Mouse (Mus musculus) spleen, adult 12 weeks (tissue): ENCODE results near the gene Tbc1d24.
A peak's percentile ranks its signal among the peaks of the same experiment; 100 is the strongest.

Experiments used
- DNase-seq: peaks from one replicate; pipeline ENCODE4 v3.0.0; 2022; ENCODE audit warnings: low spot score

The Tbc1d24 gene

DNA sequence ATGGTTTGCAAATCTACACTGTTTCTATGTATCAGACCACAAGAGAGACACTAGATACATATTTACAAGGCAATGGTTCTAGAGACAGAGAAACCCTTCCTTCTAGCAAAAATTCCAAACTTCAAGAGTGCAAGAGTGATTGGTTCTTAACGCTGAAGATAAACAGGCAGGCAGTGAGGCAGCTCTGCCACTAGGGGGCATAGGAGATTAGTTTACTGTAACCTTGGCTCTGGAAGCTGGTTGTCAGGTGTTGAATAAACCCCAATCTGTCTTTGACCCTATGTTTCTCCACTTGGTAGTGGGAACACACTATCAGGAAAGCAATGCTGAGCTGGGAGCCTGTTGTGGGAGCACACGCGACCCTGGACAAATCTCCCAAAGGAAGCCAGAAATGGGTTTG lies 31.9 kb downstream of the Tbc1d24 start:
- peak; percentile 56 for DNase-seq

- no peak for DNase-seq
Measured at GRCm38 (mm10) chr17:24171738-24172137, 33.6 kb downstream of the Tbc1d24 start.

DNA sequence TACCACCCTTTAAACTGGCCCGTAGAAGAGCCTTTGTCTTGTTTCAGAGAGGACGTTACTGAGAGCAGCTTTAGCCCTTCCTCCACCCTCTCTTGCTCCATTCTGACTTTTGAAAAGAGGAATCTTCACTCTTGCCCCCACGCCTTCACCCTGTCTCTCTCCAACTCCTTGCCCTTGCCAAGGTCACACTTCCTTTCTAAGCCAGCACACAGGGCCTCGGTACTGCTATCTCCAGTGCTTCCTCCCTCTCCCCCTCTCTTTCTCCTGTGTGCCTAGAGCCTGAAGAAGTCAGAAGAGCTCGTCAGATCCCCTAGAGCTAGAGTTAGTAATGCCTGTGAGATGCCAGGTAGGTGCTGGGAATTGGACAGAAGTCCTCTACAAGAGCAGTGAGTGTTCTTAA lies 34.6 kb downstream of the Tbc1d24 start:
- DNase-seq = no peak

- no peak for DNase-seq
Measured at GRCm38 (mm10) chr17:24170125-24170524, 35.2 kb downstream of the Tbc1d24 start.

- peak; percentile 95 for DNase-seq
Measured at GRCm38 (mm10) chr17:24169317-24170065, 35.9 kb downstream of the Tbc1d24 start, which contains the start of gene Atp6v0c. Gene Atp6v0c (minus strand): TSS chr17:24169702.

- peak; percentile 50 for DNase-seq
Measured at GRCm38 (mm10) chr17:24168590-24169277, 36.6 kb downstream of the Tbc1d24 start.

DNA sequence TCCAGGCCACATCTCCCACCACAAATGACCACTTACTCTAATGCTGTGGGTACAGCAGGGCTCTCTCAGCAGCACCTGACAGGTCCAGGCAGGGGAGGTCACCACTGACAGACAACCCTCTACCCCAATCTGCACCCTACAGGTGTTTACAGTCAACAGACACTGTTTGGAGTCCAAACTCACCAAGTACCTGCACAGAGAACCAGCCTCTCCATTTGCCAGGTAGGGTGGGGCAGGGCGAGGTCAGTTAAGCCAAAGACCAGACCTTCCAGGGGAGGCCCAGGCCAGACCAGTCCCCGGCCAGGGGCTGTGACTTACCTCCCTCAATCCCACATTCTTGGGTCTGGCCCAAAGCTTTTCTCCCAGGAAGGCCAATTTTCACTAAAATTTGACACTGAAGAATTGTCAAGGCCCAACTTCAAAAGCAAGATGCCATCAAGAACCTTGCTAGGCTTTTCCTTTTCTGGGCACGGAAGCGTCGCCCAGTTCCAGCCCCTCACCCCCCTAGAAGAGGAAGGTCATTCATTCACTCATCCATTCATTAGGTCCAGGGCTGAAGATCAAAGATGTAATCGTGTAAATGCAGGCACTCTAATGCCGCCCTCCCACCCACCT lies 37.4 kb downstream of the Tbc1d24 start:
- no peak for DNase-seq

DNA sequence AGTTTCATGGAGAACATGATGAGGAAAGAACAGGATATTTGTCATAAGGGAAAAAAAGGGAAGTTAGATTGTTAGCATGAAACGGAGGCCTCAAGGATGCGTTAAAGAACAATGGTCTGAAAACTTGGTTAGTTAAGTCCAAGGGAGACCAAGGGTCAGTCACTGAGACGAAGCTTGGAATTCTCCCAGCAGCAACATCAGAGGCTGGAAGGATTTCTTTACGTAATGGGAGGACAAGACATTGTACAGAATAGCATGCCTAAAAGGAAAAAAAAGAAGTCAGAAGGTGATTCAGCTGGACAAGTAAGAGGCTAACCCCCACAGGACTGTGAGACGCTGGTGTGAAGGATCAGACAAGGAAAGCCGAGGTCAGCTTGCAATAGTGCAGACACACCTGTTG lies 38.2 kb downstream of the Tbc1d24 start:
- no peak for DNase-seq

- no peak for DNase-seq
Measured at GRCm38 (mm10) chr17:24164566-24165259, 40.6 kb downstream of the Tbc1d24 start.

DNA sequence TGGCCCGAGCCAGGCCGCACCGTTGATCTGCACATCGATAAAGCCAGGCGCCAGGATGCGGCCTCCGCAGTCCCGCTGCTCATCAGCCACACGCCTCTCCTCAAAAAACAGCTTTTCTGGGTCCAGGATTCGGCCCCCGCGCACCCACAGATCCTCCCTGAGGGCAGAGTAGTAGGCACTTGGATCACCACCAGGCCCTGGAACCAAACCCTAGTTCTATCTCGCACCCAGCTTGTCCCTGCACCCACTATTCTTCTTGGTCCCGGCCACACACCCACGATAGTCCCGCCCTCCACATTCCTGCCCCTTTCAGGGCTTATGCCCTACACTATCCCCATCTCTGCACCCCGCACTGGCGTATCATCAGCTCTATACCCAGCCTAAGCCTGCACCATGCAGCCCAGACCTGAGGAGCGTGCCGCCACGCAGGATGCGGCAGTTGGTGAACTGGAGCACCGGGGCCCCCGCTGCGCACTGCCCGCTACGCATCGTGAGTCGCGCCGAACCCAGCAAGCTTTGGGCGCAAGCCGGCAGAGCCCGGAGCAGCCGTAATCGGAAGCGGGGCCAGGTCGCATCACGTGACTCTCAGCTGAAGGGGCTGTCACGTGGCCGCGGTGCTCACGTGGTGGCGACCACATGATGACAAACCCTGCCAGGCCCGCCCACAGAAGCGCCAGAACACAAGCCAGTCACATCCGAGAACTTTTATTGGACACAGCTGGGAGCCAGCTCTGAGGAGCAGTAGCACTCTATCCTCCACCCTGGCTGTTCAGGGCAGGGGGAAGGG lies 42.0 kb downstream of the Tbc1d24 start, which contains the start of gene Amdhd2:
Gene Amdhd2 (minus strand): TSS at position 591 of the 787 bp plus-strand sequence.
- DNase-seq = peak; percentile 83

DNA sequence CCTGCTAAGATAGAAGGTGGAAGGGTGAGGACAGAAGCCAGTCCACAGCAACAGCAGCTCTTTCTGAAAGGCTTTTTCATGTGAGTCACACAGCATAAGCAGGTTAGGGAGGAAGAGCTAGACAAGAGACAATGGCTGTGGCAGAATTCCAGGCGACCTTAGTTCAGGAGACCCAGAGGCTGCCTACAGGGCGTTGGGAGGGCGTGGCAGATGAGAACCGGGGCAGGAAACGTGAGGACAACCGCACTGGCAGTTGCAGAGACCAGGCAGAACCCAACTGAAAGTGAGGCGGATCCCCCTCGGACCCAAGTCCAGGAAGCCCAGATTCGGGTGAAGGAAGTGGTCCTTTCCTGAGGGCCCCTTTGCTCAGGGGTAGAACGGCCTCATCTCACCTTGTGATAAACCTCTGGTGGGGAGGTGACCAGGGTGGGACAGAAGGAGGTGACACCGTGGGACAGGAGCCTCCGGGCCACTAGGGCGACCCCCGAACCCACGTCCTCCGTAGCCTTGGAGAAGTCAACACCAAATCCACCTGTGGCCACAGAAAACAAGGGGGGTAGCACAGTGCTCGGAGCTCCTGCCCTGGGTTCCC lies 42.7 kb downstream of the Tbc1d24 start:
- DNase-seq = no peak

- DNase-seq = no peak
Measured at GRCm38 (mm10) chr17:24161466-24161865, 43.9 kb downstream of the Tbc1d24 start.

DNA sequence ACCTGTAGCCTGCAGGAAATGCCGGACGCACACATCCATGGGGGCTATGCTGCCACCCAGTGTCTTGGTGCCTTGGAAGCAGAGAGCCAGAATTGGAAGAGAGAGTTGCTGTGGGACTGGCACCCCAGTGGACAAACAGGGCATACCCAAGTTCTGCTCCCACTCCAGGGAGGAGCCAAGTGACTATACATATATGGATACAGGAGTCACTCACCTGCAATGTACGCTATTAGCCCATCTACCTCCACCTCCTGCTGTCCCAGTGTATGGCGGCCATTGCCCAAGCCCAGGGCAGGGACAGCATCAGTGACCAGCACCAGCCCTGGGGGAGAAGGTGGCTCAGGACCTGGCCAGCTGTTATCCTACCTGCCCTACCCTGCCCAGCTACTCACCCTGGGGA lies 47.8 kb downstream of the Tbc1d24 start:
- DNase-seq = no peak

DNA sequence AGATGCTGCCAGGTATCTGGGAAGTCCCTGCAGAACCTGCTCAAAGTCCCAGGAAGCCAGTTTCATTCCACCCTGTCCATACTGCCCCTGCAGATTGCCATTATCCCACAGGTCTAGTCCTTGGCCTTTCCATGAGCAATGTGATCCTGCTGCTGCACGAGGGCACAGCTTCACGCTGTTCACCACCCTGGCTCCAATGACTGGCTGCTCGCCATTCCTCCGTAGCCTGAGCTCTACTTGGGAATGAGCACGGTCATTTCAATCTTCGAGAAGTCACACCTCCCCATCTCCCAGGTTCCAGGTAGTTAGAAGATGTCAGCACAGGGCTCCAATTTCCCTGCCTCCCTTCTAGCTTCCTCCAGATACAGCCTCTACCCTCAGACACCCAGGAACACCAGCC lies 48.2 kb downstream of the Tbc1d24 start:
- no peak for DNase-seq

DNA sequence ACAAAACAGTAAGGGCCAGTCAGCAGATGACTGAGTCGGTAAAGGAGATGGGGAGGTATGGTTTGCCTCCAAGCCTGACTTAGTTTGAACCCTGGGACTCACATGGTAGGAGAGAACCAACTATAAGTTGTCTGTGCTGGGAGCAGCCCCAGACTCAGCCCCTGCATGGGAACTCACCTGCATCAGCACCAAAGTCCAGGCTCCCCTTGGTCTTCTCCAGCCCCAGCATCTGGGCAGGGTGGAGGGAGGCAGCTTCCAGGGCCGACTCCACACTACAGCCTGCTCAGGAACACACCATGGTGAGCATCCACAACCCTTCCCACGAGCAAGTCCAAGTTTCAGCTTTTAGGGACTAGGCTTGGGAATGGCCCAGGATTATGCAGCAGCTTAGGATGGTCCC lies 49.0 kb downstream of the Tbc1d24 start:
- DNase-seq = no peak

GRCm38 (mm10) chr17:24155742-24156141 lies 49.6 kb downstream of the Tbc1d24 start:
- no peak for DNase-seq

- no peak for DNase-seq
Measured at GRCm38 (mm10) chr17:24154463-24154862, 50.9 kb downstream of the Tbc1d24 start.

- peak; percentile 80 for DNase-seq
Measured at GRCm38 (mm10) chr17:24151890-24152563, 53.3 kb downstream of the Tbc1d24 start.

DNA sequence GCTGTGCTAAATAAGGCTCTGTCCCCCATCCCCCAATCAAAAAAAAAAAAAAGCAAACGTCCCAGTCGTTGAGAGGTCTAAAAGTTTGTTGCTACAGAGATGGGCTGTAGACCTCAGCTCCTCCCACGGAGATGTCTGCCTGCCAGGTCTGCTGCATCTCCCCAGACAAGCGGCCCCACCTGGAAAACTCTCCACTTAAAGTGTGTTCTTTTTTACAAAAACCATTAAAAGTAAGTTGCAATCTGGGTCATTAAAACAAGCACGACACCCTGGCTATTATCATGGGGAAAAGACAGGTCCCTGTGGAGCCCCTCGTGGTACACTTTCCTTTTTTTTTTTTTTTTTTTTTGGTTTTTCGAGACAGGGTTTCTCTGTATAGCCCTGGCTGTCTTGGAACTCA lies 54.0 kb downstream of the Tbc1d24 start:
- no peak for DNase-seq

- no peak for DNase-seq
Measured at GRCm38 (mm10) chr17:24150824-24151223, 54.5 kb downstream of the Tbc1d24 start, which contains the start of gene Pdpk1. Gene Pdpk1 (minus strand): TSS chr17:24150924.

GRCm38 (mm10) chr17:24149421-24149820 lies 55.9 kb downstream of the Tbc1d24 start:
- DNase-seq = no peak
